Mouse (Mus musculus): Measurements from ENCODE around the gene Rhox2e. TPM values are rescaled to one million over a fixed set of nuclear protein-coding genes. Genes with fewer than 3 reads are reported as not detected.

Rhox2e gene
- polyA plus RNA-seq (2012; rRNA removed): not detected in 2 replicates

GRCm38 (mm10) chrX:37530152-37530551 lies at the start of gene Rhox2e:
Gene Rhox2e, plus strand, starts transcription at chrX:37530452.

GRCm38 (mm10) chrX:37514059-37514458 lies 16.2 kb upstream of the Rhox2e start, which contains the start of gene Rhox4d:
Gene Rhox4d, plus strand, starts transcription at chrX:37514359.

GRCm38 (mm10) chrX:37541719-37542118 lies 11.5 kb downstream of the Rhox2e start, which contains the start of gene Rhox3e:
Gene Rhox3e, plus strand, starts transcription at chrX:37542019.

GRCm38 (mm10) chrX:37557112-37557511 lies 26.9 kb downstream of the Rhox2e start, which contains the start of gene Rhox4e:
Gene Rhox4e, plus strand, starts transcription at chrX:37557412.

GRCm38 (mm10) chrX:37571105-37571504 lies 40.9 kb downstream of the Rhox2e start, which contains the start of gene Rhox2f:
Gene Rhox2f, plus strand, starts transcription at chrX:37571405.

GRCm38 (mm10) chrX:37580692-37581091 lies 50.4 kb downstream of the Rhox2e start, which contains the start of gene Rhox3f:
Gene Rhox3f, plus strand, starts transcription at chrX:37580992.

Other genes starting within 250 kb of the Rhox2e start
- gene Rhox3a2, start 150.4 kb upstream of the Rhox2e start, polyA plus RNA-seq (2012; rRNA removed): not detected in 2 replicates
- gene Rhox4a2, start 139.6 kb upstream of the Rhox2e start, polyA plus RNA-seq (2012; rRNA removed): not detected in 2 replicates
- gene Rhox2b, start 118.4 kb upstream of the Rhox2e start, polyA plus RNA-seq (2012; rRNA removed): not detected in 2 replicates
- not detected in 2 replicates for gene Rhox4b, start 98.0 kb upstream of the Rhox2e start, polyA plus RNA-seq (2012; rRNA removed)
- gene Rhox2c, start 76.8 kb upstream of the Rhox2e start, polyA plus RNA-seq (2012; rRNA removed): not detected in 2 replicates
- gene Rhox3c, start 71.9 kb upstream of the Rhox2e start, polyA plus RNA-seq (2012; rRNA removed): not detected in 2 replicates
- not detected in 2 replicates for gene Rhox4c, start 50.1 kb upstream of the Rhox2e start, polyA plus RNA-seq (2012; rRNA removed)
- gene Rhox2d, start 37.0 kb upstream of the Rhox2e start, polyA plus RNA-seq (2012; rRNA removed): not detected in 2 replicates
- gene Rhox4d, start 16.1 kb upstream of the Rhox2e start, polyA plus RNA-seq (2012; rRNA removed): not detected in 2 replicates
- gene Rhox3e, start 11.6 kb downstream of the Rhox2e start, polyA plus RNA-seq (2012; rRNA removed): not detected in 2 replicates
- not detected in 2 replicates for gene Rhox4e, start 27.0 kb downstream of the Rhox2e start, polyA plus RNA-seq (2012; rRNA removed)
- not detected in 2 replicates for gene Rhox2f, start 41.0 kb downstream of the Rhox2e start, polyA plus RNA-seq (2012; rRNA removed)
- not detected in 2 replicates for gene Rhox3f, start 50.5 kb downstream of the Rhox2e start, polyA plus RNA-seq (2012; rRNA removed)
- not detected in 2 replicates for gene Rhox4f, start 77.3 kb downstream of the Rhox2e start, polyA plus RNA-seq (2012; rRNA removed)
- gene Rhox3g, start 98.2 kb downstream of the Rhox2e start, polyA plus RNA-seq (2012; rRNA removed): not detected in 2 replicates
- gene Rhox2g, start 113.0 kb downstream of the Rhox2e start, polyA plus RNA-seq (2012; rRNA removed): not detected in 2 replicates
- not detected in 2 replicates for gene Rhox4g, start 120.9 kb downstream of the Rhox2e start, polyA plus RNA-seq (2012; rRNA removed)
- not detected in 2 replicates for gene Rhox3h, start 138.3 kb downstream of the Rhox2e start, polyA plus RNA-seq (2012; rRNA removed)
- gene Rhox2h, start 142.8 kb downstream of the Rhox2e start, polyA plus RNA-seq (2012; rRNA removed): not detected in 2 replicates

Measured in colon, adult 2 months (tissue).